Mouse (Mus musculus): ENCODE results near the gene Pate2.

GRCm38 (mm10) chr9:35561076-35561475 is 9.0 kb upstream of the Pate2 start:
- TF ChIP-seq CTCF (IDR thresholded peaks at IDR 0.05; ENCODE audit: low read depth) = no peak
- no peak for TF ChIP-seq EP300 (IDR thresholded peaks at IDR 0.05; ENCODE audit: low read depth)

Data from liver, postnatal 0 days (tissue).